Mouse (Mus musculus) spleen, adult 2 months (tissue): ENCODE results near the gene Mpdu1. TPM values are rescaled to one million over a fixed set of nuclear protein-coding genes. Genes with fewer than 3 reads are reported as not detected.

Experiments used
- DNase-seq, 2 experiments: peaks; one replicate each; pipeline versions ENCODE4 v3.0.0 to v3.0.0-alpha.2; 2012 to 2021; ENCODE audit warnings: low spot score in 2 of 2, low read depth in 1 of 2
- H3K27ac ChIP-seq: fragments of 200-500 bp; 2 replicates; pipeline ENCODE4 v1.5.1; 2012; ENCODE audit warnings: low read length, inconsistent platforms; ENCODE audit not compliant: insufficient read depth
- H3K27me3 ChIP-seq: fragments of 200-500 bp; 2 replicates; pipeline ENCODE4 v1.6.1; 2012; ENCODE audit warnings: mild to moderate bottlenecking, moderate library complexity, low read length, inconsistent platforms; ENCODE audit not compliant: control insufficient read depth, insufficient read depth
- H3K36me3 ChIP-seq: fragments of 200-500 bp; 2 replicates; pipeline ENCODE4 v1.6.1; 2012; ENCODE audit warnings: mild to moderate bottlenecking, low read length, inconsistent platforms; ENCODE audit not compliant: control insufficient read depth, insufficient read depth
- H3K4me1 ChIP-seq: fragments of 200-500 bp; 2 replicates; pipeline ENCODE4 v1.6.1; 2011; ENCODE audit warnings: inconsistent platforms; ENCODE audit not compliant: control insufficient read depth, insufficient read depth, insufficient read length
- H3K4me3 ChIP-seq: fragments of 200-500 bp; 2 replicates; pipeline ENCODE4 v1.5.1; 2011; ENCODE audit warnings: mild to moderate bottlenecking, inconsistent platforms; ENCODE audit not compliant: insufficient read depth, insufficient read length; ENCODE audit errors: extremely low read depth
- CTCF ChIP-seq: fragments of 200-500 bp; IDR thresholded peaks from 2 replicates; pipeline ENCODE4 v1.5.1; 2011; ENCODE audit warnings: mild to moderate bottlenecking, inconsistent platforms; ENCODE audit not compliant: insufficient read depth, insufficient read length, insufficient replicate concordance; ENCODE audit errors: extremely low read depth
- POLR2A ChIP-seq: fragments of 200-500 bp; IDR thresholded peaks from 2 replicates; pipeline ENCODE4 v1.6.1; 2011; ENCODE audit warnings: low read depth, low read length, inconsistent platforms
- WGBS: fragments of 180-500 bp; shearing (Covaris S2); methylation state at CpG from one replicate; pipeline ENCODE4 v1.1.7; 2018; 5-methylcytosine and 5-hydroxymethylcytosine counted together
- polyA plus RNA-seq: library from polyadenylated mRNA; depleted of rRNA; stranded (reverse); fragments of >200 nt; gene quantifications from 2 replicates; pipeline ENCODE4 v1.2.3, GENCODE M21; 2012

Gene Mpdu1
- polyA plus RNA-seq, 1 experiment = 63.6 TPM

- no peak for TF ChIP-seq POLR2A
- TF ChIP-seq CTCF = peak; percentile 78; the same call in 1 of the 2 replicates
- Histone ChIP-seq H3K4me1 (no peaks in the 10 kb centered on the region), H3K36me3 (peaks cover 6% of the 10 kb centered on the region; the same call in 1 of the 2 replicates), H3K27ac (no peak overlapping the region), H3K4me3 (no peak overlapping the region), H3K27me3 (no peaks in the 10 kb centered on the region)
- WGBS = 31% methylated on average over 12 of the region's 12 CpGs
- peak; percentile 77 to 82 for DNase-seq
Observed at GRCm38 (mm10) chr11:69682840-69683533, 20.5 kb upstream of the Mpdu1 start.

- 18% methylated on average over 24 of the region's 24 CpGs for WGBS
- peaks cover 8% of the 10 kb centered on the region; the same call in 1 of the 2 replicates for H3K36me3 ChIP-seq
- no peaks in the 10 kb centered on the region for H3K4me1 ChIP-seq
- DNase-seq = no peak
- no peaks in the 10 kb centered on the region for H3K27me3 ChIP-seq
- peak overlapping the region; percentile 62 for H3K4me3 ChIP-seq
- H3K27ac ChIP-seq = peak overlapping the region; percentile 94
- TF ChIP-seq POLR2A (no peak), CTCF (no peak)
Observed at GRCm38 (mm10) chr11:69682209-69682839, 19.9 kb upstream of the Mpdu1 start.

GRCm38 (mm10) chr11:69681314-69682208 lies 19.1 kb upstream of the Mpdu1 start, which contains the start of gene Senp3:
Senp3 (minus strand) TSS chr11:69682084.
- TF ChIP-seq POLR2A (peak; percentile 77), CTCF (no peak)

GRCm38 (mm10) chr11:69680136-69680855 lies 17.9 kb upstream of the Mpdu1 start:
- H3K4me1 ChIP-seq = no peaks in the 10 kb centered on the region
- H3K27me3 ChIP-seq = no peaks in the 10 kb centered on the region
- TF ChIP-seq CTCF = no peak
- no peak for TF ChIP-seq POLR2A
- H3K36me3 ChIP-seq = peaks cover 17% of the 10 kb centered on the region
- no peak for DNase-seq
- no peak overlapping the region for H3K4me3 ChIP-seq
- H3K27ac ChIP-seq = no peak overlapping the region
- WGBS = 90% methylated on average over 30 of the region's 30 CpGs

More at GRCm38 (mm10) chr11:69681314-69682208, 19.1 kb upstream of the Mpdu1 start, which contains the start of gene Senp3:
- DNase-seq = peak; percentile 93 to 96
- Histone ChIP-seq H3K27me3 (no peaks in the 10 kb centered on the region), H3K27ac (peak within 1 kb of the TSS; percentile 94), H3K36me3 (peaks cover 11% of the 10 kb centered on the region; the same call in 1 of the 2 replicates), H3K4me3 (peak within 1 kb of the TSS; percentile 79), H3K4me1 (no peaks in the 10 kb centered on the region)
- under 1% methylated on average over 80 of the region's 80 CpGs for WGBS

- no peak for TF ChIP-seq CTCF
- TF ChIP-seq POLR2A = no peak
- DNase-seq = no peak
- Histone ChIP-seq H3K4me1 (no peaks in the 10 kb centered on the region), H3K4me3 (no peak overlapping the region), H3K36me3 (peaks cover 20% of the 10 kb centered on the region), H3K27me3 (no peaks in the 10 kb centered on the region), H3K27ac (no peak overlapping the region)
- WGBS = 84% methylated on average over 2 of the region's 2 CpGs
Observed at GRCm38 (mm10) chr11:69679144-69679543, 16.7 kb upstream of the Mpdu1 start.

GRCm38 (mm10) chr11:69672211-69672706 lies 9.8 kb upstream of the Mpdu1 start, which contains the start of gene Eif4a1:
Eif4a1 (minus strand) TSS chr11:69672423.
- H3K27ac ChIP-seq = peak within 1 kb of the TSS; percentile 95
- TF ChIP-seq CTCF = no peak
- TF ChIP-seq POLR2A = peak; percentile 97
- under 1% methylated on average over 36 of the region's 36 CpGs for WGBS
- peak; percentile 100 for DNase-seq
- H3K27me3 ChIP-seq = no peaks in the 10 kb centered on the region
- H3K4me1 ChIP-seq = 0 out of 2 replicates have a peak, but pooled peaks cover 7% of the 10 kb centered on the region
- peak within 1 kb of the TSS; percentile 93 for H3K4me3 ChIP-seq
- H3K36me3 ChIP-seq = peaks cover 39% of the 10 kb centered on the region
